Mouse (Mus musculus) neural tube, embryonic 14.5 days (tissue): Measurements from ENCODE around the gene Jmy. TPM values are rescaled to one million over a fixed set of nuclear protein-coding genes. Genes with fewer than 3 reads are reported as not detected.

Experiments used
- ATAC-seq: fragments of 200-750 bp; cut with Nextera tagmentation; 2 replicates; pipeline ENCODE4 v1.8.0; 2017; ENCODE audit warnings: low read depth, mild to moderate bottlenecking, moderate TSS enrichment, moderate library complexity
- H3K27ac ChIP-seq: fragments of 300-500 bp; sonication (generic); 2 replicates; pipeline ENCODE4 v1.5.1; 2014; ENCODE audit warnings: low read depth, mild to moderate bottlenecking, control low read depth, low read length, moderate library complexity, mixed read lengths
- H3K27me3 ChIP-seq: fragments of 300-500 bp; sonication (generic); 2 replicates; pipeline ENCODE4 v1.6.1; 2014; ENCODE audit warnings: low read length; ENCODE audit not compliant: control insufficient read depth, insufficient read depth
- H3K36me3 ChIP-seq: fragments of 300-500 bp; sonication (generic); 2 replicates; pipeline ENCODE4 v1.6.1; 2014; ENCODE audit warnings: low read length, mixed read lengths; ENCODE audit not compliant: control insufficient read depth, insufficient read depth
- H3K4me1 ChIP-seq: fragments of 300-500 bp; sonication (generic); 2 replicates; pipeline ENCODE4 v1.6.1; 2014; ENCODE audit warnings: low read length; ENCODE audit not compliant: control insufficient read depth, insufficient read depth
- H3K4me2 ChIP-seq: fragments of 300-500 bp; sonication (generic); 2 replicates; pipeline ENCODE4 v1.6.1; 2014; ENCODE audit warnings: mild to moderate bottlenecking, low read depth, low read length, control low read depth
- H3K4me3 ChIP-seq: fragments of 300-500 bp; sonication (generic); 2 replicates; pipeline ENCODE4 v1.5.1; 2014; ENCODE audit warnings: low read depth, low read length, control low read depth, mixed read lengths
- H3K9ac ChIP-seq: fragments of 300-500 bp; sonication (generic); replicated peaks from 2 replicates; pipeline ENCODE4 v1.6.1; 2014; ENCODE audit warnings: low read depth, mild to moderate bottlenecking, control low read depth, low read length, mixed read lengths
- H3K9me3 ChIP-seq: fragments of 300-500 bp; sonication (generic); 2 replicates; pipeline ENCODE4 v1.6.1; 2016; ENCODE audit warnings: low read length; ENCODE audit not compliant: control insufficient read depth
- WGBS: fragments of 180-500 bp; shearing (Covaris S2); extraction: QIAGEN DNeasy Blood & Tissue Kit; methylation state at CpG from one replicate; pipeline ENCODE4 v1.1.7; 2014; 5-methylcytosine and 5-hydroxymethylcytosine counted together
- polyA plus RNA-seq: library from polyadenylated mRNA; unstranded; fragments of >200 nt; fragmentation: Nextera tagmentation; extraction: Ambion mirVana; gene quantifications from 2 replicates; pipeline ENCODE4 v1.2.1, GENCODE M21; 2014

The Jmy gene
- polyA plus RNA-seq, 1 experiment from 2014 or later = 9.9 TPM

DNA sequence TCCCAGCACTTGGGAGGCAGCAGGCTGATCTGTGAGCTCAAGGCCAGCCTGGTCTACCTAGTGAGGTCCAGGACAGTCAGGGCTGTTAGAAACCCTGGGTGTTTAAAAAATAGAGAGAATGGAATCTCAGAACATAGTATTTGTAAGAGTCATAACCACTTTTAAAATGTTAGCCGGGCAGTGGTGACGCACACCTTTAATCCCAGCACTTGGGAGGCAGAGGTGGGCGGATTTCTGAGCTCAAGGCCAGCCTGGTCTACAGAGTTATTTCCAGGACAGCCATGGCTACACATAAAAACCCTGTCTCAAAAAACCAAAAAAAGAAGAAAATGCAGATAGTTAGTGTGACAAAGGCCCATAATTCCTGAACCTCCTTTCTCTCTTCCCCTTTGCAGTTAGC, 15.3 kb downstream of the Jmy start:
- no peak for ATAC-seq
- Histone ChIP-seq H3K36me3 (no peaks in the 10 kb centered on the region), H3K27me3 (no peaks in the 10 kb centered on the region), H3K4me1 (no peaks in the 10 kb centered on the region), H3K9me3 (no peaks in the 10 kb centered on the region), H3K4me2 (no peak overlapping the region), H3K27ac (no peak overlapping the region), H3K9ac (no peak overlapping the region), H3K4me3 (no peak overlapping the region)
- WGBS = 93% methylated on average over 3 of the region's 3 CpGs

DNA sequence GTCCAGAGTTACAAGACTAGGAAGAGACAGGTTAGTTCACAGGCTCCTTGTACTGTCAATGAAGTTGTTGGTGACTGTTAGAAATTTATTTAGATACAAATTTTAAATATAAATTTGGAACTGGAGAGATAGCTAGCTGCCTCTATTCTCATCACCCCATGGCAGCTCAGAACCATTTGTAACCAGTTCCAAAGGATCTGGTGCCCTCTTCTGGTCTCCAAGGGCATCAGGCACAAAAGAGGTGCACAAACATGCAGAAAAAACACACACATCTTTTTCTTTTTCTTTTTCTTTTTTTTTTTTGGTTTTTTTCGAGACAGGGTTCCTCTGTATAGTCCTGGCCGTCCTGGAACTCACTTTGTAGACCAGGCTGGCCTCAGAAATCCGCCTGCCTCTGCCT, 18.5 kb downstream of the Jmy start:
- Histone ChIP-seq H3K9me3 (no peaks in the 10 kb centered on the region), H3K4me2 (no peak overlapping the region)

GRCm38 (mm10) chr13:93478344-93478743, 21.3 kb downstream of the Jmy start:
- H3K4me1 ChIP-seq = no peaks in the 10 kb centered on the region
- H3K36me3 ChIP-seq = no peaks in the 10 kb centered on the region
- ATAC-seq = no peak
- H3K9ac ChIP-seq = no peak overlapping the region
- no peaks in the 10 kb centered on the region for H3K9me3 ChIP-seq
- H3K4me2 ChIP-seq = no peak overlapping the region
- no peak overlapping the region for H3K27ac ChIP-seq
- H3K27me3 ChIP-seq = no peaks in the 10 kb centered on the region
- H3K4me3 ChIP-seq = no peak overlapping the region
- 96% methylated on average over 3 of the region's 3 CpGs for WGBS

More for the DNA sequence above, 18.5 kb downstream of the Jmy start:
- Histone ChIP-seq H3K9ac (no peak overlapping the region), H3K27ac (no peak overlapping the region), H3K36me3 (no peaks in the 10 kb centered on the region), H3K4me3 (no peak overlapping the region), H3K27me3 (no peaks in the 10 kb centered on the region), H3K4me1 (no peaks in the 10 kb centered on the region)
- WGBS = 95% methylated on average over 3 of the region's 3 CpGs
- ATAC-seq = no peak

DNA sequence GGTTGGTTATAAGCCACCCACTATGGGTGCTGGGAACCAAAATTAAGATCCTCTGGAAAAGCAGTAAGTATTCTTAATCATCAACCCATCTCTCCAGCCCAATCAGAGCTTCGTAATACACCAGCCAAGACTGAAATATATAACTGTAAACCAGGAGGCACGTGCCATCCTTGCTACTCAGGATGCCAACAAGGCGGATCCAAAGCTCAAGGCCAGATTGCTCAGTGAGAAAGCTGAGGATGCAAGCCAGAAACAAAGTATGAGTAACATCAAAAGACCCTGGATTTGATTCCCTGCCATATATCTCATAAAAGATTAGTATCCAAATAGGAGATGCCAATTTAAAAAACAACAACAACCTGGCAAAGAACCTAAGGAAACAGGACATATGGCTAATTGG, 31.3 kb downstream of the Jmy start:
- Histone ChIP-seq H3K27ac (no peak overlapping the region), H3K9me3 (no peaks in the 10 kb centered on the region), H3K36me3 (no peaks in the 10 kb centered on the region), H3K9ac (no peak overlapping the region), H3K4me3 (no peak overlapping the region), H3K27me3 (no peaks in the 10 kb centered on the region), H3K4me1 (no peaks in the 10 kb centered on the region), H3K4me2 (no peak overlapping the region)
- no peak for ATAC-seq
- 89% methylated on average over 3 of the region's 3 CpGs for WGBS

GRCm38 (mm10) chr13:93459566-93459965, 40.0 kb downstream of the Jmy start:
- no peak for ATAC-seq
- H3K4me2 ChIP-seq = no peak overlapping the region
- no peaks in the 10 kb centered on the region for H3K4me1 ChIP-seq
- H3K27me3 ChIP-seq = no peaks in the 10 kb centered on the region
- no peak overlapping the region for H3K27ac ChIP-seq
- no peaks in the 10 kb centered on the region for H3K9me3 ChIP-seq
- H3K9ac ChIP-seq = no peak overlapping the region
- H3K4me3 ChIP-seq = no peak overlapping the region
- 96% methylated on average over 7 of the region's 7 CpGs for WGBS
- H3K36me3 ChIP-seq = 0 out of 2 replicates have a peak, but pooled peaks cover 7% of the 10 kb centered on the region

GRCm38 (mm10) chr13:93458616-93459015, 41.0 kb downstream of the Jmy start:
- H3K9me3 ChIP-seq = no peaks in the 10 kb centered on the region
- no peak overlapping the region for H3K27ac ChIP-seq
- no peaks in the 10 kb centered on the region for H3K4me1 ChIP-seq
- no peak overlapping the region for H3K4me2 ChIP-seq
- no peak overlapping the region for H3K9ac ChIP-seq
- H3K27me3 ChIP-seq = no peaks in the 10 kb centered on the region
- no peak for ATAC-seq
- 89% methylated on average over 4 of the region's 4 CpGs for WGBS
- no peak overlapping the region for H3K4me3 ChIP-seq
- peaks cover 10% of the 10 kb centered on the region; the same call in 1 of the 2 replicates for H3K36me3 ChIP-seq

- ATAC-seq = no peak
- no peak overlapping the region for H3K4me2 ChIP-seq
- H3K9ac ChIP-seq = no peak overlapping the region
- H3K9me3 ChIP-seq = no peaks in the 10 kb centered on the region
- no peaks in the 10 kb centered on the region for H3K4me1 ChIP-seq
- no peak overlapping the region for H3K27ac ChIP-seq
- 88% methylated on average over 6 of the region's 6 CpGs for WGBS
- H3K4me3 ChIP-seq = no peak overlapping the region
- H3K36me3 ChIP-seq = peaks cover 19% of the 10 kb centered on the region
- H3K27me3 ChIP-seq = no peaks in the 10 kb centered on the region
These were observed 46.3 kb downstream of the Jmy start for GRCm38 (mm10) chr13:93453275-93453674.

- H3K9ac ChIP-seq = no peak overlapping the region
- H3K4me3 ChIP-seq = no peak overlapping the region
- no peaks in the 10 kb centered on the region for H3K27me3 ChIP-seq
- ATAC-seq = peak; percentile 75; the same call in 1 of the 2 replicates
- no peaks in the 10 kb centered on the region for H3K4me1 ChIP-seq
- H3K27ac ChIP-seq = no peak overlapping the region
- H3K4me2 ChIP-seq = no peak overlapping the region
- 87% methylated on average over 3 of the region's 3 CpGs for WGBS
- no peaks in the 10 kb centered on the region for H3K9me3 ChIP-seq
- H3K36me3 ChIP-seq = peaks cover 22% of the 10 kb centered on the region
These were observed 59.4 kb downstream of the Jmy start for GRCm38 (mm10) chr13:93440167-93440566.

- H3K4me3 ChIP-seq = no peak overlapping the region
- no peaks in the 10 kb centered on the region for H3K27me3 ChIP-seq
- 0 out of 2 replicates have a peak, but pooled peaks cover 3% of the 10 kb centered on the region for H3K36me3 ChIP-seq
- no peak overlapping the region for H3K4me2 ChIP-seq
- WGBS = 94% methylated on average over 1 of the region's 1 CpGs
- H3K9me3 ChIP-seq = no peaks in the 10 kb centered on the region
- H3K4me1 ChIP-seq = no peaks in the 10 kb centered on the region
- no peak overlapping the region for H3K27ac ChIP-seq
- ATAC-seq = no peak
- H3K9ac ChIP-seq = no peak overlapping the region
These were observed 70.4 kb downstream of the Jmy start for GRCm38 (mm10) chr13:93429205-93429604.
